24 mouse cellular contexts compared by ENCODE assay signal in the genomic region with DNA sequence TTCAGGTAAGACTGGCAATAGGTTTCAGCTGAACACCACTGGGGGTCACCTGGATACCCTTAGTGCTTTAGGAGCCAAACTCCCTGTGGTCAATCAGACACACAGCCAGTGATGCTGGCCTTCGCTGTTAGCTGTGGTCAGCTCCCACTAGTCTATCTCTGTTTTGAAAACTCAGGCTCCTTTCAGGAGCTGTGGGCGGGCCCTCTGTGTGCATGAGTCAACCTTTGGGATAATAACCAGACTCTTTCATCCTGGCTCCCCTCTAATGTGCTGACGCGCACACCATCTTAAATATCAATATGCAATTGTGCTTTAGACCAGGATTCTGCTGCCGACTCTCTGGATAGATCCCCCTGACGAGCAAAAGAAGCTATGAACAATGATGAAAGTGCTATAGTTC.
"Had no signal": no experiment of that assay in that cellular context is flagged by ENCODE, and none has a peak within 500 bp of the region (broad histone marks: within the 10 kb centered on the region; RNA-seq: fewer than 3 reads in every experiment).

No protein-coding gene starts in this region.

- H3K4me1 ChIP-seq: limb, embryonic 15.5 days; lung, embryonic 15.5 days; megakaryocyte, embryonic 14.5 days; stomach, embryonic 15.5 days had no signal

- H3K4me2 ChIP-seq: limb, embryonic 12.5 days; limb, embryonic 15.5 days; liver, embryonic 11.5 days; lung, embryonic 15.5 days; midbrain, embryonic 13.5 days; neural tube, embryonic 13.5 days; stomach, embryonic 15.5 days had no signal

- H3K4me3 ChIP-seq: left cerebral cortex, adult 2 months; limb, embryonic 12.5 days; limb, embryonic 15.5 days; lung, embryonic 15.5 days; megakaryocyte, embryonic 14.5 days; midbrain, embryonic 10.5 days; midbrain, embryonic 13.5 days; myocyte; neural tube, embryonic 13.5 days; stomach, embryonic 15.5 days had no signal

- DNase-seq: kidney, adult 8-10 months; kidney, postnatal 14 days; kidney, postnatal 4 days; layer of hippocampus, postnatal 36 days; liver, postnatal 0 days; lung, postnatal 10 days; lung, postnatal 36 days; retina, postnatal 1 day; right cerebral cortex, postnatal 25 days; spleen, adult 18-20 months; thymus, postnatal 36 days had no signal

- H3K9ac ChIP-seq: limb, embryonic 12.5 days; limb, embryonic 15.5 days; liver, embryonic 14.5 days; liver, postnatal 0 days; lung, embryonic 15.5 days; midbrain, embryonic 13.5 days; neural tube, embryonic 13.5 days; stomach, embryonic 15.5 days had no signal

- ATAC-seq: liver, postnatal 0 days; midbrain, embryonic 16.5 days had no signal

- H3K27ac ChIP-seq: limb, embryonic 15.5 days; liver, embryonic 14.5 days; lung, embryonic 15.5 days; midbrain, embryonic 10.5 days; midbrain, embryonic 13.5 days; stomach, embryonic 15.5 days had no signal

- H3K36me3 ChIP-seq: limb, embryonic 12.5 days; limb, embryonic 15.5 days; lung, embryonic 15.5 days; midbrain, embryonic 10.5 days; midbrain, embryonic 13.5 days; neural tube, embryonic 13.5 days; stomach, embryonic 15.5 days had no signal

- H3K27me3 ChIP-seq: limb, embryonic 12.5 days; limb, embryonic 15.5 days; lung, embryonic 15.5 days; megakaryocyte, embryonic 14.5 days; midbrain, embryonic 13.5 days; neural tube, embryonic 13.5 days; stomach, embryonic 15.5 days had no signal

- H3K9me3 ChIP-seq: limb, embryonic 12.5 days; limb, embryonic 15.5 days; lung, embryonic 15.5 days; megakaryocyte, embryonic 14.5 days; midbrain, embryonic 10.5 days; midbrain, embryonic 13.5 days; neural tube, embryonic 13.5 days; stomach, embryonic 15.5 days had no signal
